Mouse (Mus musculus) embryonic fibroblast, embryonic 13.5 days (primary cell): ENCODE measurements at regions not wholly inside any gene's neighbourhood (a gene's known extent, or its start where the extent isn't known, plus 50 kb on each side); places are given as distances from the start of the nearest gene placed in this dataset.

Experiments
- CTCF ChIP-seq: IDR thresholded peaks from 2 replicates; pipeline ENCODE4 v1.5.1; 2011; ENCODE audit warnings: mild to moderate bottlenecking, control low read depth, low read length, moderate library complexity, borderline replicate concordance; ENCODE audit not compliant: insufficient read depth
- POLR2A ChIP-seq: IDR thresholded peaks from 2 replicates; pipeline ENCODE4 v1.6.1; 2011; ENCODE audit warnings: low read depth, mild to moderate bottlenecking, control low read depth, low read length, moderate library complexity

DNA sequence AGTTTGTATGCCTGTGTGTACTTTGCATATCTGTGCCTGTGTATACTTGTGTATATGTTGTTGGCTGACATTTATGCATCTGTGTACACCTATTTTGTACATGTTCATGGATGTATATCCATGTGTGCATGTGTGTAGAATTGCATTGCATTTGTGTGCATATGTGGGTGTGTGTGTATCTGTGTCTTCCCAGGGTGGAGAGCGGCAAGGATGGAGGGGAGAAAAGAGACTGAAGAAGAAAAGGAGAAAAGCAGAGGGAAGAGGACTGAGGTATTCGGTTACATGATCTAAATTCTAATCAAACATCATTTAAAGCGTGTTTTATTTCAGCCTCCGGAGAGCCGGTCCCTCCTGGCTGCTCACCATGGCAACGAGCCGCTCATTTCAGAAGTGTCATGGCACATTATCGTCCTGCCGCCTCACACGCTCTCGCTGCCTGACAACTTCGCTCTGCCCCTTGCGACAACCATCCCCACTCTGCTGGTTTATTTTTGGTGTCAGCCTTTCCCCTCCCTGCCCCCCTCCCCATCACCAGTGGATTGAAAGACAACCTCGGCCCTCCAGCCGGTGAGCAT lies 58.6 kb downstream of the Mrm1 start:
- TF ChIP-seq CTCF, result no peak
- no peak for TF ChIP-seq POLR2A
